Mouse (Mus musculus) limb, embryonic 14.5 days (tissue): ENCODE data around the gene Thumpd3. TPM values are rescaled to one million over a fixed set of nuclear protein-coding genes. Genes with fewer than 3 reads are reported as not detected.
A peak's percentile ranks its signal among the peaks of the same experiment; 100 is the strongest.

ENCODE experiments used
- ATAC-seq: fragments of 200-750 bp; cut with Nextera tagmentation; 2 replicates; pipeline ENCODE4 v1.8.0; 2017; ENCODE audit warnings: low read depth, moderate number of reproducible peaks, moderate TSS enrichment; ENCODE audit not compliant: low FRiP score
- DNase-seq: peaks from one replicate; pipeline ENCODE4 v3.0.0-alpha.2; 2015; ENCODE audit warnings: low spot score
- H3K27ac ChIP-seq: fragments of 300-500 bp; sonication (generic); replicated peaks from 2 replicates; pipeline ENCODE4 v1.5.1; 2014; ENCODE audit warnings: low read depth, mild to moderate bottlenecking, low read length, moderate library complexity, mixed read lengths
- H3K27me3 ChIP-seq: fragments of 300-500 bp; sonication (generic); 2 replicates; pipeline ENCODE4 v1.6.1; 2014; ENCODE audit warnings: low read length, mixed read lengths; ENCODE audit not compliant: control insufficient read depth, insufficient read depth
- H3K36me3 ChIP-seq: fragments of 300-500 bp; sonication (generic); 2 replicates; pipeline ENCODE4 v1.6.1; 2014; ENCODE audit warnings: mild to moderate bottlenecking, low read length, moderate library complexity, mixed read lengths; ENCODE audit not compliant: control insufficient read depth, insufficient read depth
- H3K4me1 ChIP-seq: fragments of 300-500 bp; sonication (generic); 2 replicates; pipeline ENCODE4 v1.6.1; 2014; ENCODE audit warnings: antibody characterized with exemption, low read length, mixed read lengths; ENCODE audit not compliant: control insufficient read depth, insufficient read depth
- H3K4me2 ChIP-seq: fragments of 300-500 bp; sonication (generic); replicated peaks from 2 replicates; pipeline ENCODE4 v1.6.1; 2014; ENCODE audit warnings: low read depth, mild to moderate bottlenecking, low read length, moderate library complexity; ENCODE audit not compliant: severe bottlenecking
- H3K4me3 ChIP-seq: fragments of 300-500 bp; sonication (generic); replicated peaks from 2 replicates; pipeline ENCODE4 v1.5.1; 2014; ENCODE audit warnings: low read length
- H3K9ac ChIP-seq: fragments of 300-500 bp; sonication (generic); 2 replicates; pipeline ENCODE4 v1.6.1; 2014; ENCODE audit warnings: mild to moderate bottlenecking, low read depth, low read length, moderate library complexity; ENCODE audit not compliant: severe bottlenecking
- H3K9me3 ChIP-seq: fragments of 300-500 bp; sonication (generic); 2 replicates; pipeline ENCODE4 v1.6.1; 2016; ENCODE audit warnings: low read length; ENCODE audit not compliant: control insufficient read depth
- POLR2A ChIP-seq: fragments of 200-500 bp; IDR thresholded peaks from 2 replicates; pipeline ENCODE4 v1.8.0; 2012; ENCODE audit warnings: inconsistent platforms, mild to moderate bottlenecking, moderate library complexity, borderline replicate concordance; ENCODE audit not compliant: insufficient read depth, insufficient read length; ENCODE audit errors: extremely low read depth
- WGBS: fragments of 180-500 bp; shearing (Covaris S2); extraction: QIAGEN DNeasy Blood & Tissue Kit; methylation state at CpG from one replicate; pipeline ENCODE4 v1.1.7; 2014; 5-methylcytosine and 5-hydroxymethylcytosine counted together
- polyA plus RNA-seq, 2 experiments: library from polyadenylated mRNA; depleted of rRNA in 1 of 2; stranded (reverse) in 1 of 2; unstranded in 1 of 2; fragments of >200 nt; fragmentation: Nextera tagmentation in 1 of 2; extraction: Ambion mirVana in 1 of 2; gene quantifications; 2 replicates each; pipeline versions ENCODE4 v1.2.1 to v1.2.3; 2012 to 2014

The Thumpd3 gene
- polyA plus RNA-seq, 2 experiments: 25.1 to 36.7 TPM

DNA sequence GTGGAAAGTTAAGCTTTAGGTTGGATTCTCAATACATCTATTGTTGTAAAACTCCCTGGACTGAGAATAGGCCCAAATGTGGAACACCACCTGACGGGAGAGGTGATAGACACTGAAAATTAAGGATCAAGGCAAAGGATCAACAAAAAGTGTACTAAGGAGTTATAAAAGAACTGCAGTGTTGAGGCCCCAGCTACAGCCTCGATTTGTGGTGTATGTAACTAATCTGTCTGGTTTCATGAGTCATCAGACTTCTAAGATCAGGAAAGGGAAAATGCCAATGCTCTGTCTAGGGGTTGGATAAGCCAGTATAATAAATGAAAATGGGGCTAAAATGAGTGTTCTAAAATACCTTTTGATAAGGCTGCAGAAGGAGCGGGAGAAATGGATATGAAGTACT is 29.2 kb downstream of the Thumpd3 start:
- Histone ChIP-seq H3K9ac (peak overlapping the region; percentile 99), H3K27ac (peak overlapping the region; percentile 100), H3K4me3 (peak overlapping the region; percentile 92), H3K4me2 (peak overlapping the region; percentile 56), H3K27me3 (no peaks in the 10 kb centered on the region), H3K4me1 (peaks cover 28% of the 10 kb centered on the region), H3K36me3 (peaks cover 7% of the 10 kb centered on the region; the same call in 1 of the 2 replicates), H3K9me3 (no peaks in the 10 kb centered on the region)
- TF ChIP-seq POLR2A: no peak
- DNase-seq (no peak), ATAC-seq (no peak)
- WGBS: 17% methylated on average over 3 of the region's 3 CpGs

GRCm38 (mm10) chr6:113076012-113076685 is 30.1 kb downstream of the Thumpd3 start:
- peak; percentile 98 for DNase-seq
- TF ChIP-seq POLR2A: peak; percentile 56; the same call in 1 of the 2 replicates
- WGBS: under 1% methylated on average over 45 of the region's 55 CpGs
- ATAC-seq: peak; percentile 86
- Histone ChIP-seq H3K9ac (peak overlapping the region; percentile 99), H3K4me3 (peak overlapping the region; percentile 92), H3K27me3 (no peaks in the 10 kb centered on the region), H3K4me1 (peaks cover 30% of the 10 kb centered on the region), H3K27ac (peak overlapping the region; percentile 100), H3K36me3 (peaks cover 5% of the 10 kb centered on the region; the same call in 1 of the 2 replicates), H3K4me2 (peak overlapping the region; percentile 56), H3K9me3 (no peaks in the 10 kb centered on the region)

DNA sequence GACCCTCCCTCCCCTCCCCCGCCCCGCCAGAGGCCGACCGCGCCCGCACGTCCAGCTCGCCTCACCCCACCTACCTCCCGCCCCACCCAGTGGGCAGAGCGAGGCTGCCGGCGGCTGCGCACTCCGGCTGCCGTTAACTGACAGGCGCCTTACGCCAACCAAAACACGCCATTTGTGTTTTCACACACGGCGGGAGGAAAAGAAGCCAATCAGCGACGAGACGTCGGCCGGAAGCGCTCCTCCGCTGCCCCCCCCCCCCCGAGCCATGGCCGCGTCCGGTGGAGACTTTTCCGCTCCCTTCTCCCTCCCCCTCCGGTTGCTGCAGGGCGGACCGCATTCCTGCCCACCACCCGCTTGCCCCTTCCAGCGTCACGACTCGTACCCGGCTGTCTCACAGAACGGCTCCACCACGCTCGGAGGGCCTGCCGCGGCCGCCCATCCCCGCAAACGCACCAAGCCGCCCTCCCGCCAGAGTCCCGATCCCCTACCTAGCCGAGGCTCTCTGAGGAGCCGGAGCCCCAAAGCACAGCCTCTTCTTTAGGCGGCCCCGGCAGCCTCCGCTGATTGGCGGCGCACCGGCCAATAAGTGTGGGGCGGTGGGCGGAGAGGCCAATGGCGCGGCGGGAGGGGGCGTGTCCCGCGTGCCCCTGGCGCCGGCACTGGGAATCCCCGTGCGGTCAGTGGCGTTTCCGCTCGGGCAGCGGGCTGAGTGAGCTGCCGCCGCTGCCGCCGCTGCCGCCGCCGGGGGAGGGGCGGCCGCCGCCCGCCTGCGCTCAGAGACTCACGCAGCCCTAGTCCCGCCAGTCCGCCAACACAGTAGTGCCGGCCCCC is 30.9 kb downstream of the Thumpd3 start, which contains the start of gene Setd5:
Gene Setd5 (plus strand): TSS at position 680 of the 831 bp plus-strand sequence.
- peak within 1 kb of the TSS; percentile 99 for H3K9ac ChIP-seq
- no peaks in the 10 kb centered on the region for H3K9me3 ChIP-seq
- WGBS: under 1% methylated on average over 43 of the region's 91 CpGs
- peak; percentile 96 for DNase-seq
- peaks cover 30% of the 10 kb centered on the region for H3K4me1 ChIP-seq
- H3K27ac ChIP-seq: peak within 1 kb of the TSS; percentile 100
- peak within 1 kb of the TSS; percentile 92 for H3K4me3 ChIP-seq
- TF ChIP-seq POLR2A: peak; percentile 99
- H3K4me2 ChIP-seq: peak within 1 kb of the TSS; percentile 74
- no peaks in the 10 kb centered on the region; the same call in 1 of the 2 replicates for H3K36me3 ChIP-seq
- peak; percentile 91 for ATAC-seq
- no peaks in the 10 kb centered on the region for H3K27me3 ChIP-seq

- no peaks in the 10 kb centered on the region for H3K27me3 ChIP-seq
- H3K4me3 ChIP-seq: peak overlapping the region; percentile 92
- H3K9me3 ChIP-seq: no peaks in the 10 kb centered on the region
- peaks cover 3% of the 10 kb centered on the region; the same call in 1 of the 2 replicates for H3K36me3 ChIP-seq
- peak overlapping the region; percentile 100 for H3K27ac ChIP-seq
- under 1% methylated on average over 28 of the region's 28 CpGs for WGBS
- peaks cover 34% of the 10 kb centered on the region for H3K4me1 ChIP-seq
- DNase-seq (no peak), ATAC-seq (no peak)
- peak overlapping the region; percentile 99 for H3K9ac ChIP-seq
- peak overlapping the region; percentile 74 for H3K4me2 ChIP-seq
- 0 out of 2 replicates have a peak, but pooled peaks have one; percentile 12 for TF ChIP-seq POLR2A
Measured at GRCm38 (mm10) chr6:113077569-113078030, 31.6 kb downstream of the Thumpd3 start.

- Histone ChIP-seq H3K4me2 (peak overlapping the region; percentile 74), H3K9me3 (no peaks in the 10 kb centered on the region), H3K4me3 (peak overlapping the region; percentile 92), H3K4me1 (peaks cover 31% of the 10 kb centered on the region), H3K27me3 (no peaks in the 10 kb centered on the region), H3K36me3 (peaks cover 3% of the 10 kb centered on the region; the same call in 1 of the 2 replicates), H3K9ac (peak overlapping the region; percentile 99), H3K27ac (peak overlapping the region; percentile 100)
- under 1% methylated on average over 18 of the region's 18 CpGs for WGBS
- ATAC-seq (no peak), DNase-seq (peak; percentile 45)
- 0 out of 2 replicates have a peak, but pooled peaks have one; percentile 1 for TF ChIP-seq POLR2A
Measured at GRCm38 (mm10) chr6:113078031-113078721, 32.2 kb downstream of the Thumpd3 start.
